ENCODE assay signal across 8 mouse cellular contexts in the genomic region with DNA sequence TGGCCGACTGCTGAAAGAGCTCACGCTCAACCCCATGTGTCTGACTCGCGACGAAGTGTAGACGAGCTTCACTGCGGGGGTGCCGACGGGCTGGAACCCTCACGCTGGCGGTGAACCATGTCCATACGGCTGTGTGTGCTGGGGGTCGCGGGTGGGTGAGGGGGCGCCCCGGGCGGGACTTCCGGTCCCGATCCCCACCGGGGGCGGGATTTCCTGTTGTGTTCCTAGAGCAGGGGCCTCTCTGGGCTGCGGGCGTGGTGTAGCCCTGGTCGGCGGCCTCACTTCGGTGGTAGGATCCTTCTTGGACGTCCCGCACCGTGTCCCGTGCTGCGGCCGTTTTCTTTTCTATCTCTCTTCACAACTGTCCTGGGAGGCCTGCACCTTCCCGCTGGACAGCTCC. TPM values are rescaled to one million over a fixed set of nuclear protein-coding genes. Genes with fewer than 3 reads are reported as not detected.
A peak's percentile ranks its signal among the peaks of the same experiment; 100 is the strongest.
DNase-seq lines count a peak whose midpoint lies in the region; ATAC-seq and TF ChIP-seq lines count a peak whose summit lies in the region.

No protein-coding gene starts in this region.

- H3K27ac ChIP-seq in heart, embryonic 11.5 days (ENCODE audit: low read depth, low read length), result peak overlapping the region; percentile 97
- peak overlapping the region; percentile 97 for H3K27ac ChIP-seq in kidney, postnatal 0 days
- peak overlapping the region; percentile 98 for H3K27ac ChIP-seq in lung, embryonic 15.5 days

- TF ChIP-seq CTCF in kidney, postnatal 0 days (IDR thresholded peaks at IDR 0.05; ENCODE audit: low read depth), result 0 out of 2 replicates have a peak, but pooled peaks have one; percentile 24

- 0% methylated on average over 32 of the region's 33 CpGs for WGBS in heart, embryonic 11.5 days (ENCODE audit: insufficient replicate concordance)
- WGBS in kidney, postnatal 0 days, result 0% methylated on average over 33 of the region's 33 CpGs
- 1% methylated on average over 33 of the region's 33 CpGs for WGBS in lung, embryonic 15.5 days

- no peaks in the 10 kb centered on the region for H3K9me3 ChIP-seq in heart, embryonic 11.5 days (replicated peaks; ENCODE audit: control insufficient read depth, low read length)
- no peaks in the 10 kb centered on the region for H3K9me3 ChIP-seq in kidney, postnatal 0 days (replicated peaks; ENCODE audit: low read length)
- no peaks in the 10 kb centered on the region for H3K9me3 ChIP-seq in lung, embryonic 15.5 days

- DNase-seq in ovary, adult 18-20 months (ENCODE audit: low spot score), result peak; percentile 71
- DNase-seq in ovary, postnatal 10 days (ENCODE audit: low spot score), result no peak
- peak; percentile 86 for DNase-seq in embryo, embryonic 10 days (ENCODE audit: low spot score)
- DNase-seq in kidney, postnatal 0 days (ENCODE audit: low spot score), result peak; percentile 90
- peak; percentile 78 for DNase-seq in right cerebral cortex, adult 18-20 months
- peak; percentile 51 to 70 for DNase-seq in urinary bladder, postnatal 36 days (ENCODE audit: low spot score in 2 of 2)

- H3K4me2 ChIP-seq in heart, embryonic 11.5 days, result peak overlapping the region; percentile 96
- H3K4me2 ChIP-seq in kidney, postnatal 0 days (ENCODE audit: low read length), result peak overlapping the region; percentile 75
- peak overlapping the region; percentile 76 for H3K4me2 ChIP-seq in lung, embryonic 15.5 days

- peaks cover 11% of the 10 kb centered on the region; the same call in 1 of the 2 replicates for H3K36me3 ChIP-seq in heart, embryonic 11.5 days (ENCODE audit: control insufficient read depth, insufficient read depth, low read length)
- H3K36me3 ChIP-seq in kidney, postnatal 0 days (ENCODE audit: insufficient read depth, low read length), result peaks cover 15% of the 10 kb centered on the region
- peaks cover 27% of the 10 kb centered on the region for H3K36me3 ChIP-seq in lung, embryonic 15.5 days

- no peaks in the 10 kb centered on the region for H3K27me3 ChIP-seq in heart, embryonic 11.5 days (ENCODE audit: control insufficient read depth, insufficient read depth, low read length)
- H3K27me3 ChIP-seq in kidney, postnatal 0 days (ENCODE audit: insufficient read depth, low read length), result no peaks in the 10 kb centered on the region
- H3K27me3 ChIP-seq in lung, embryonic 15.5 days, result no peaks in the 10 kb centered on the region

- peak overlapping the region; percentile 93 for H3K9ac ChIP-seq in heart, embryonic 11.5 days (ENCODE audit: low read depth, low read length)
- peak overlapping the region; percentile 78 for H3K9ac ChIP-seq in kidney, postnatal 0 days (ENCODE audit: low read depth, low read length)
- H3K9ac ChIP-seq in lung, embryonic 15.5 days, result peak overlapping the region; percentile 67

- peak overlapping the region; percentile 87 for H3K4me3 ChIP-seq in heart, embryonic 11.5 days (ENCODE audit: low read depth, low read length)
- peak overlapping the region; percentile 73 for H3K4me3 ChIP-seq in kidney, postnatal 0 days (replicated peaks; ENCODE audit: low read depth, low read length)
- peak overlapping the region; percentile 60 for H3K4me3 ChIP-seq in lung, embryonic 15.5 days

- peak; percentile 32; the same call in 1 of the 2 replicates for ATAC-seq in heart, embryonic 11.5 days (replicated peaks; ENCODE audit: insufficient number of reproducible peaks, low FRiP score, low TSS enrichment)
- peak; percentile 16 for ATAC-seq in kidney, postnatal 0 days (replicated peaks; ENCODE audit: low FRiP score, low read depth)
- ATAC-seq in lung, embryonic 15.5 days (ENCODE audit: borderline replicate concordance, extremely low read depth, low FRiP score, low TSS enrichment), result peak; percentile 47

- H3K4me1 ChIP-seq in heart, embryonic 11.5 days (ENCODE audit: control insufficient read depth, insufficient read depth, low read length), result peaks cover 27% of the 10 kb centered on the region
- peaks cover 19% of the 10 kb centered on the region for H3K4me1 ChIP-seq in kidney, postnatal 0 days (replicated peaks; ENCODE audit: insufficient read depth, low read length)
- H3K4me1 ChIP-seq in lung, embryonic 15.5 days, result peaks cover 49% of the 10 kb centered on the region

RNA-seq across cellular contexts. Expression of a gene that starts 1.3 kb away (rescaled TPM):
- 48.2 and 49.2 TPM in 2 replicates for polyA plus RNA-seq in heart, embryonic 11.5 days (2014; fragmentation: Nextera tagmentation; extraction: Ambion mirVana)
- 78.0 and 87.0 TPM in 2 replicates for polyA plus RNA-seq in kidney, postnatal 0 days (2015; fragmentation: Nextera tagmentation; extraction: Ambion mirVana)
- 71.3 and 74.4 TPM in 2 replicates for polyA plus RNA-seq in lung, embryonic 15.5 days (2015; fragmentation: Nextera tagmentation; extraction: Ambion mirVana)

RNA-seq across cellular contexts. Expression of a gene that starts 1.4 kb away (rescaled TPM):
- polyA plus RNA-seq in heart, embryonic 11.5 days (2014; fragmentation: Nextera tagmentation; extraction: Ambion mirVana), result 38.6 and 53.9 TPM in 2 replicates
- 108 and 111 TPM in 2 replicates for polyA plus RNA-seq in kidney, postnatal 0 days (2015; fragmentation: Nextera tagmentation; extraction: Ambion mirVana)
- polyA plus RNA-seq in lung, embryonic 15.5 days (2015; fragmentation: Nextera tagmentation; extraction: Ambion mirVana), result 109 and 111 TPM in 2 replicates

RNA-seq across cellular contexts. Expression of a gene that starts 6.8 kb away (rescaled TPM):
- 18.9 and 19.2 TPM in 2 replicates for polyA plus RNA-seq in heart, embryonic 11.5 days (2014; fragmentation: Nextera tagmentation; extraction: Ambion mirVana)
- 34.0 and 36.4 TPM in 2 replicates for polyA plus RNA-seq in kidney, postnatal 0 days (2015; fragmentation: Nextera tagmentation; extraction: Ambion mirVana)
- 37.6 and 37.9 TPM in 2 replicates for polyA plus RNA-seq in lung, embryonic 15.5 days (2015; fragmentation: Nextera tagmentation; extraction: Ambion mirVana)

RNA-seq across cellular contexts. Expression of a gene that starts 19.4 kb away (rescaled TPM):
- 205 and 218 TPM in 2 replicates for polyA plus RNA-seq in heart, embryonic 11.5 days (2014; fragmentation: Nextera tagmentation; extraction: Ambion mirVana)
- 377 and 412 TPM in 2 replicates for polyA plus RNA-seq in kidney, postnatal 0 days (2015; fragmentation: Nextera tagmentation; extraction: Ambion mirVana)
- 371 and 398 TPM in 2 replicates for polyA plus RNA-seq in lung, embryonic 15.5 days (2015; fragmentation: Nextera tagmentation; extraction: Ambion mirVana)

RNA-seq across cellular contexts. Expression of a gene that starts 33.7 kb away (rescaled TPM):
- polyA plus RNA-seq in heart, embryonic 11.5 days (2014; fragmentation: Nextera tagmentation; extraction: Ambion mirVana), result 1.6 and 1.9 TPM in 2 replicates
- 4.2 and 5.3 TPM in 2 replicates for polyA plus RNA-seq in kidney, postnatal 0 days (2015; fragmentation: Nextera tagmentation; extraction: Ambion mirVana)
- polyA plus RNA-seq in lung, embryonic 15.5 days (2015; fragmentation: Nextera tagmentation; extraction: Ambion mirVana), result 4.9 and 5.0 TPM in 2 replicates
